Mouse (Mus musculus): ENCODE results near the gene Anks6. TPM values are rescaled to one million over a fixed set of nuclear protein-coding genes. Genes with fewer than 3 reads are reported as not detected.

Gene Anks6
- total RNA-seq, 1 experiment = 0.89 TPM

DNA sequence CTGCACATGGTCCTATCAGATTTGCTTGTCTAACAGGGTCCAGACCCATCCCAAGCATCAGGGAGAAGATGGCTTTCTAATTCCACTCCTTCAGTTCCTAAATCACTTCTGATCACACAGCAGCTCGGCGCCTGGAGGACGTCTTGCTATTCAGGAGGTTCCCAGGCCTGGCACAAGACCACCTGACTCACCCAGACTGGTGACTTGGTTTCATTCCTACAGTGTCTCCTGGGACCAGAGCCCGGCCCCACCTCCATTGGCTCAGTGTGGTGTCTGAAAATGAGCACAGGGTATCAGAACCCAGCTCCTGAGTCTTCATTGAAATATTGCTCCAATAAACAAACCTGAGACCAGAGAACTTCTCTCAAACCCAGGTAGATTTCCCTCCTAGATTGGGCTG lies 75.1 kb downstream of the Anks6 start:
- H3K4me1 ChIP-seq (ENCODE audit: control insufficient read depth in 2 of 2, insufficient read depth in 2 of 2, low read length in 2 of 2, poor library complexity in 1 of 2) = no peaks in the 10 kb centered on the region
- in situ Hi-C loops (cut with MboI; ENCODE audit: low sequenced_read_pairs in 2 of 2, unreplicated experiment in 2 of 2) = no loop called here
- DNase-seq (ENCODE audit: low read depth, low spot score) = no peak
- H3K9me3 ChIP-seq (ENCODE audit: control insufficient read depth, insufficient read depth, low read depth, low read length) = no peaks in the 10 kb centered on the region
- H3K9ac ChIP-seq (ENCODE audit: insufficient read depth, low read depth, low read length, poor library complexity, severe bottlenecking) = no peak overlapping the region
- H3K27ac ChIP-seq (ENCODE audit: insufficient read depth, low read depth, low read length, poor library complexity, severe bottlenecking) = no peak overlapping the region
- TF ChIP-seq CHD2 (IDR thresholded peaks at IDR 0.05; ENCODE audit: low read depth, low read length) (no peak), MAFK (IDR thresholded peaks at IDR 0.05; ENCODE audit: insufficient read depth, low read depth, low read length) (no peak), ZC3H11A (IDR thresholded peaks at IDR 0.05; ENCODE audit: borderline replicate concordance, low read depth, low read length) (no peak), HCFC1 (IDR thresholded peaks at IDR 0.05; ENCODE audit: borderline replicate concordance, insufficient read depth, low read length) (no peak), ZNF384 (IDR thresholded peaks at IDR 0.05; ENCODE audit: low read depth, low read length) (no peak)
- no peak overlapping the region for H3K4me3 ChIP-seq (ENCODE audit: insufficient read depth in 1 of 2, low read depth in 1 of 2, low read length in 2 of 2, poor library complexity in 1 of 2, severe bottlenecking in 1 of 2)
- H3K36me3 ChIP-seq (ENCODE audit: control insufficient read depth, insufficient read depth, low read length, poor library complexity, severe bottlenecking) = no peaks in the 10 kb centered on the region

DNA sequence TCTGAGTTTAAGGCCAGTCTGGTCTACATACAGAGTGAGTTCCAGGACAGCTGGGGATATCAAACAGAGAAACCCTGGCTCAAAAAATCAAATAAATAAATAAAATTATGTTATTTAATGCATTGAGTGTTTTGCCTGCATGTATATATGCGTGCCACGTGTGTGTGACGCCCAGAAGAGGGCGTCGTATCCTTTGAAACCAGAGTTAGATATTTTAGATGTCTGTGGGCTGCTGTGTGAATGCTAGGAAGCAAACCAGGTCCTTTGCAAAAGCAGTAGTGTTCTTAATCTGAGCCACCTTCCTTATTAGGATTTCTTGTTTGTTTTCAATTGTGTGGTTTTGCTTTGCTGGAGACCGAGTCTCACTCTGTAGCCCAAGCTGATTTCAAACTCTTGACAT lies 78.9 kb downstream of the Anks6 start:
- TF ChIP-seq CHD2 (IDR thresholded peaks at IDR 0.05; ENCODE audit: low read depth, low read length) (no peak), MAFK (IDR thresholded peaks at IDR 0.05; ENCODE audit: insufficient read depth, low read depth, low read length) (no peak), ZC3H11A (IDR thresholded peaks at IDR 0.05; ENCODE audit: borderline replicate concordance, low read depth, low read length) (no peak), HCFC1 (IDR thresholded peaks at IDR 0.05; ENCODE audit: borderline replicate concordance, insufficient read depth, low read length) (no peak), ZNF384 (IDR thresholded peaks at IDR 0.05; ENCODE audit: low read depth, low read length) (no peak)
- H3K9ac ChIP-seq (ENCODE audit: insufficient read depth, low read depth, low read length, poor library complexity, severe bottlenecking) = no peak overlapping the region
- no peak for DNase-seq (ENCODE audit: low read depth, low spot score)

DNA sequence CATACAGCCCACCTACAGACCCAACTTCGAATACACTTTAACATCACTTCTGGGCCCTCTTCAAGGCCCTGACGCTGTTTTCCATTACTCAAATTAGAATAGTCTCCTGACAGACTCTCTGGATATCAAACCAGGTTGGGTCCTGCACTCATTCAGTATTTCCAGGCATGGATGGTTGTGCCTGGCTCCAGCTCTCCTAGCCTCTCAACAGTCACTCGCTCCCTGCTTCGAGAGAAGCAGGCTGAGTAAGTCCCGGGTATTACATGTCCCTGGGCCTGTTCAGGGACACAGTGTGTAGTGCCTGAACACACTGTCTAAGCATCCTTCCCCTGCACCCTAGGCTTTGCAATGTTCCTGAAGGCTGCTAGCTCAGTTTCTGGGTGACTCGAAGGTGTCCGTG lies 80.1 kb downstream of the Anks6 start:
- TF ChIP-seq MAFK (IDR thresholded peaks at IDR 0.05; ENCODE audit: insufficient read depth, low read depth, low read length) = no peak
- no peak for TF ChIP-seq ZNF384 (IDR thresholded peaks at IDR 0.05; ENCODE audit: low read depth, low read length)
- no peak for TF ChIP-seq CHD2 (IDR thresholded peaks at IDR 0.05; ENCODE audit: low read depth, low read length)
- no peak for TF ChIP-seq ZC3H11A (IDR thresholded peaks at IDR 0.05; ENCODE audit: borderline replicate concordance, low read depth, low read length)
- no peak for TF ChIP-seq HCFC1 (IDR thresholded peaks at IDR 0.05; ENCODE audit: borderline replicate concordance, insufficient read depth, low read length)
- in situ Hi-C loops (cut with MboI; ENCODE audit: low sequenced_read_pairs in 2 of 2, unreplicated experiment in 2 of 2) = no loop called here
- no peak overlapping the region for H3K27ac ChIP-seq (ENCODE audit: insufficient read depth, low read depth, low read length, poor library complexity, severe bottlenecking)

More for the DNA sequence above, 78.9 kb downstream of the Anks6 start:
- Histone ChIP-seq H3K36me3 (ENCODE audit: control insufficient read depth, insufficient read depth, low read length, poor library complexity, severe bottlenecking) (no peaks in the 10 kb centered on the region), H3K27ac (ENCODE audit: insufficient read depth, low read depth, low read length, poor library complexity, severe bottlenecking) (no peak overlapping the region), H3K4me1 (ENCODE audit: control insufficient read depth in 2 of 2, insufficient read depth in 2 of 2, low read length in 2 of 2, poor library complexity in 1 of 2) (no peaks in the 10 kb centered on the region), H3K9me3 (ENCODE audit: control insufficient read depth, insufficient read depth, low read depth, low read length) (no peaks in the 10 kb centered on the region), H3K4me3 (ENCODE audit: insufficient read depth in 1 of 2, low read depth in 1 of 2, low read length in 2 of 2, poor library complexity in 1 of 2, severe bottlenecking in 1 of 2) (no peak overlapping the region)
- in situ Hi-C loops (cut with MboI; ENCODE audit: low sequenced_read_pairs in 2 of 2, unreplicated experiment in 2 of 2) = no loop called here

DNA sequence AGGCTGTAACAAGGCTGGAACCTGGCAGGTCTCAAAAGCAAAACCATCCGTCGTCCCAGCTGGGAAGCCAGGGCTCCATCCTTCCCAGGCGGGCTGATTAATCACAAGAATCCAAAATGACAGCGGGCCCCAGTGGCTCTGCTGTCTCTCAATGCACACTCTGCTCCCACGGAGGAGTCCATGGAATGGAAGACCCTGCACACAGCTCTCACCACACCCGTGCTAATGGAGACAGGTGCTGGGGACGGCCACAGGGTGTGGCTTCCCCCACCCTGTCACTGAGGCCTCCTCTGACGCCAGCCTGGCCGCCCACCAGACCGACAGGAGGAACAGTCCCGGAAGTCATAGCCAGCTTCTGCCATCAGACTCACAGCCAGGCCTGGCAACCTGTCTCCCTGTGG lies 80.6 kb downstream of the Anks6 start:
- TF ChIP-seq ZNF384 (IDR thresholded peaks at IDR 0.05; ENCODE audit: low read depth, low read length) (no peak), MAFK (IDR thresholded peaks at IDR 0.05; ENCODE audit: insufficient read depth, low read depth, low read length) (no peak), CHD2 (IDR thresholded peaks at IDR 0.05; ENCODE audit: low read depth, low read length) (no peak), HCFC1 (IDR thresholded peaks at IDR 0.05; ENCODE audit: borderline replicate concordance, insufficient read depth, low read length) (no peak), ZC3H11A (IDR thresholded peaks at IDR 0.05; ENCODE audit: borderline replicate concordance, low read depth, low read length) (no peak)
- Histone ChIP-seq H3K27ac (ENCODE audit: insufficient read depth, low read depth, low read length, poor library complexity, severe bottlenecking) (no peak overlapping the region), H3K4me3 (ENCODE audit: insufficient read depth in 1 of 2, low read depth in 1 of 2, low read length in 2 of 2, poor library complexity in 1 of 2, severe bottlenecking in 1 of 2) (no peak overlapping the region), H3K4me1 (ENCODE audit: control insufficient read depth in 2 of 2, insufficient read depth in 2 of 2, low read length in 2 of 2, poor library complexity in 1 of 2) (no peaks in the 10 kb centered on the region), H3K36me3 (ENCODE audit: control insufficient read depth, insufficient read depth, low read length, poor library complexity, severe bottlenecking) (no peaks in the 10 kb centered on the region), H3K9ac (ENCODE audit: insufficient read depth, low read depth, low read length, poor library complexity, severe bottlenecking) (no peak overlapping the region; the same call in 1 of the 2 replicates), H3K9me3 (ENCODE audit: control insufficient read depth, insufficient read depth, low read depth, low read length) (no peaks in the 10 kb centered on the region)
- in situ Hi-C loops (cut with MboI; ENCODE audit: low sequenced_read_pairs in 2 of 2, unreplicated experiment in 2 of 2) = no loop called here
- no peak for DNase-seq (ENCODE audit: low read depth, low spot score)

More for the DNA sequence above, 80.1 kb downstream of the Anks6 start:
- H3K36me3 ChIP-seq (ENCODE audit: control insufficient read depth, insufficient read depth, low read length, poor library complexity, severe bottlenecking) = no peaks in the 10 kb centered on the region
- DNase-seq (ENCODE audit: low read depth, low spot score) = no peak
- H3K4me3 ChIP-seq (ENCODE audit: insufficient read depth in 1 of 2, low read depth in 1 of 2, low read length in 2 of 2, poor library complexity in 1 of 2, severe bottlenecking in 1 of 2) = no peak overlapping the region
- H3K4me1 ChIP-seq (ENCODE audit: control insufficient read depth in 2 of 2, insufficient read depth in 2 of 2, low read length in 2 of 2, poor library complexity in 1 of 2) = no peaks in the 10 kb centered on the region
- H3K9me3 ChIP-seq (ENCODE audit: control insufficient read depth, insufficient read depth, low read depth, low read length) = no peaks in the 10 kb centered on the region
- no peak overlapping the region for H3K9ac ChIP-seq (ENCODE audit: insufficient read depth, low read depth, low read length, poor library complexity, severe bottlenecking)

DNA sequence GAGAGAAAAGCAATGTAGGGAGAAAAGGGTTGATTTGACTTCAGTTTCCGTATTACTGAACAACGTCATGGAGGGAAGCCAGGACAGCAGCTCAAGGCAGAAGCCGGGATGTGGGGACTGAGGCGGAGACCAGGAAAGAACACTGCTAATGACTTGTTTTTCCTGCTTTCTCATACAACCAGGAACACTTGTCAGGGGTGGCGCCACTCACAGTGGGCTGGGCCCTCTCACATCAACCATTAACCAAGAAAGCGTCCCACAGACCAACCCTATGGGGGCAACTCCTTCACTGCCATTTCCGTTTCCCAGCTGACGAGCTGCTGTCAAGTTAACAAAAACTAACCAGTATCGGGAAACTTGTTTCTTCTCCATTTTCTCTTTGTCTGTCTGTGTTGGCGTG lies 83.9 kb downstream of the Anks6 start:
- in situ Hi-C loops (cut with MboI; ENCODE audit: low sequenced_read_pairs in 2 of 2, unreplicated experiment in 2 of 2) = no loop called here
- no peak overlapping the region for H3K9ac ChIP-seq (ENCODE audit: insufficient read depth, low read depth, low read length, poor library complexity, severe bottlenecking)
- H3K36me3 ChIP-seq (ENCODE audit: control insufficient read depth, insufficient read depth, low read length, poor library complexity, severe bottlenecking) = no peaks in the 10 kb centered on the region
- no peaks in the 10 kb centered on the region for H3K4me1 ChIP-seq (ENCODE audit: control insufficient read depth in 2 of 2, insufficient read depth in 2 of 2, low read length in 2 of 2, poor library complexity in 1 of 2)
- no peak overlapping the region for H3K4me3 ChIP-seq (ENCODE audit: insufficient read depth in 1 of 2, low read depth in 1 of 2, low read length in 2 of 2, poor library complexity in 1 of 2, severe bottlenecking in 1 of 2)
- no peaks in the 10 kb centered on the region for H3K9me3 ChIP-seq (ENCODE audit: control insufficient read depth, insufficient read depth, low read depth, low read length)
- DNase-seq (ENCODE audit: low read depth, low spot score) = no peak
- no peak overlapping the region for H3K27ac ChIP-seq (ENCODE audit: insufficient read depth, low read depth, low read length, poor library complexity, severe bottlenecking)
- TF ChIP-seq ZC3H11A (IDR thresholded peaks at IDR 0.05; ENCODE audit: borderline replicate concordance, low read depth, low read length) (no peak), CHD2 (IDR thresholded peaks at IDR 0.05; ENCODE audit: low read depth, low read length) (no peak), HCFC1 (IDR thresholded peaks at IDR 0.05; ENCODE audit: borderline replicate concordance, insufficient read depth, low read length) (no peak), MAFK (IDR thresholded peaks at IDR 0.05; ENCODE audit: insufficient read depth, low read depth, low read length) (no peak), ZNF384 (IDR thresholded peaks at IDR 0.05; ENCODE audit: low read depth, low read length) (no peak)

Measured in ES-E14 (cell line).